Mouse (Mus musculus) adipocyte (in vitro differentiated cells): ENCODE data around the gene Krtap3-1.
A peak's percentile ranks its signal among the peaks of the same experiment; 100 is the strongest.
"Not testable (repeated sequence)": the region's sequence is repeated elsewhere in the genome, so short reads cannot be mapped to it uniquely, and the experiment has no call there.

Source experiments
- DNase-seq: peaks from one replicate; pipeline ENCODE4 v3.0.0-alpha.2; 2016; ENCODE audit warnings: low spot score

The Krtap3-1 gene

DNA sequence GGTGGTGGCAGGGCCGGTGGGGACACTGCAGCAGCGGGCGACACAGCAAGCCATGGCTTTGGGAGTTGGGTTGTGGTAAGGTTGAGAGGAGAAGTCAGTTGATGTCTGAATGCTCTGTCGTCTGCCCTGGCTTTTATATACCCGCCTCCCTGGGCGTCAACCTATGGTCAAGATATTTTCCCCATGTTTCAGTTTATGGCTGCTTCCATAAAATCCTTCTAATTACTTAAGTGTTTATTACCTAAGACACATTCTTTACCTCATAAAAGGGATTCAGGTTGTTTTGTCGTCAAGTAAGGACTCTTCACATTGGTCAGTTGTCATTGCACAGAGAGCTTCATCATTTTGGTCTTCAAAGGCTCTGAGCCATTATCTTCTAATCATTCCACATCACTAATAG is at the start of gene Krtap3-1:
Gene Krtap3-1, minus strand, starts transcription at position 101 of the 400 bp plus-strand sequence.
- no peak for DNase-seq

DNA sequence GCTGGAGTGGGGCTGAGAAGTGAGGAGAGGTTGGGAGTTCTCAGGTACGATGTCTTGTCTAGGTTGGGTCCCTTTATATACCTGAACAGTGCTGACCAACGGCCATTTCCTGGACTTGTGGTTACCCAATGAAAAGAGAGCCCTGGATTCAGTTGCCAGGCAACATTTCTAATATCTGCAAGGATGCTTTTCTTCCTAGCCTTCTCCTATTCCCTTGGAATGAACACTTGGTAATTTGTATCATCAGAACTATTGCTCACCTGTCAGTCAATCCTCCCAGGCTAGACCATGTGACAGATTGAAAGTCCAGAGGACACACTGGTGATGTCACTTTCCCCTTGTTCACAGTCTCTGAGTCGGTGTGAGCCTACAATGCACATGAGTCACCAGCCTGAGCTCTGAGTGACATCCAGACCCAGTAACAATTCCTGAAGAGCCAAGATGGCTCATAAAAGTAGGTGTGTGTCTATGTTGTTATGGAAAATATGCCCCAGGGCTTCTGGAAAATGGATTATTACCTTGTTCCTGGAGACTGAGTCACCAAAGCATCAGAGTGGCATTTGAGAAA is 48.5 kb upstream of the Krtap3-1 start, which contains the start of gene Krtap2-4:
Gene Krtap2-4, minus strand, starts transcription at position 51 of the 568 bp plus-strand sequence.
- no peak for DNase-seq

DNA sequence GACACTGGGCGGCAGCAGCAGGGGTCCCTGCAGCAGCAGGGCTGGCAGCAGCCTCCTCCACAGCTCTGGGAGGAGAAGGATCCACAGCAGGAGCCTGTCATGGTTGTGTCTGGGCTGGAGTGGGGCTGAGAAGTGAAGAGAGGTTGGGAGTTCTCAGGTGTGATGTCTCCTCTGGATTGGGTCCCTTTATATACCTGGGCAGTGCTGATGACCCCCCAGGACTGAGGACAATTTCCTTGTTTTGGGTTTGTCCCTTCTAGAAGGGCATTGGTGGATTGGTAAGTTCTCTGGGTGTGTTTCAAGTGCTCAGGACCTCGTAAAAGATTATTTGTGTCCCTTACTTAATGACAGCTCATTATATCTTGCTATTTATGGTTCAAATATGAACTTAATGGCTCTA is 43.7 kb upstream of the Krtap3-1 start, which contains the start of gene Gm11937:
Gene Gm11937, minus strand, starts transcription at position 101 of the 400 bp plus-strand sequence.
- not testable (repeated sequence) for DNase-seq

DNA sequence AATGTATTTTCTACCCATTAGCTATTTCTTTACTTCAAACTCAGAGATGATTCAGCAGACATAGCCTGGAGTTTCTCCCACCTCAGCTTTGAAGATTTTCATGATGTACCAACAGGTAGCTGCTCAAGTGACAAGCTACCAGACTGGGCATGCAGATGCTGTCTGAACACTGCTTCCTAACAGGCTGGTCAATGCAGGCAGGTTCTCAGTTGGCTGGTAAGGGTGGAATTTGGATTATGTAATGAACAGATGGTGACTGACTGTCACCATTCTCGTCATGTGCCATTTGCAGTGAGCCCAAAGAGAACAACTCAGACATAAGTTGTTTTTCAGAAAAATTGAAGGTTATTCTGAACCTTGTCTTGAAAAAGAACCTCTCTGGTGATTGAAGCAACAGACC is 42.7 kb upstream of the Krtap3-1 start:
- no peak for DNase-seq

DNA sequence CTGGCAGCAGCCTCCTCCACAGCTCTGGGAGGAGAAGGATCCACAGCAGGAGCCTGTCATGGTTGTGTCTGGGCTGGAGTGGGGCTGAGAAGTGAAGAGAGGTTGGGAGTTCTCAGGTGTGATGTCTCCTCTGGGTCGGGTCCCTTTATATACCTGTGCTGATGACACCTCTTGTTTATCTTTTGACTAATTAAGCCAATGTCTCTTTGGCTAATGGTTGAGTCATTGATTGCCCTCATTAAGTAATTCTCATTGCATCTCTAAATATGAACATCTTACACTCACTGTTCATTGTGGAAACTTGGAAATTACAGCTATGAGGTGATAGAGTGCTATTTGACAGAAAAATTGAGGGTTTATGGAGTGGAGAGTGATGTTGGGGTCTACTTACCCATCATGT is 36.8 kb upstream of the Krtap3-1 start, which contains the start of gene Gm11938:
Gene Gm11938, minus strand, starts transcription at position 101 of the 400 bp plus-strand sequence.
- not testable (repeated sequence) for DNase-seq

DNA sequence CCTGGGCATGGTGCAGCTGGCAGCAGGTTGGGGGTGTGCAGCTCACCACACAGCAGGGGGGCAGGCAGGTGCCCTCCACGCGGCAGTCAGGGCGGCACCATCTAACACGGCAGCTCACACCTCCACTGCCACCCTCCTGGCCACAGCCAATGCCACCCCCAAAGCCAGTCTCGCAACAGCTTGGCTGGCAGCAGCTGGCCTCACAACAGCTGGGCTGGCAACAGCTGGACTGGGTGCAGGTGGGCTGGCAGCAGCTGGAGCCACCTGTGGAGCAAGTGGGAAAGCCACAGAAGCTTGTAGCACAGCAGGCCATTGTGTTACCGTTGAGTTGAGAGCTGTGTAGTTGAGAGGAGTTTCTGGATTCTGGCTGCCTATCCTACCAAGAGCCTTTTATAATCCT is 31.3 kb upstream of the Krtap3-1 start, which contains the start of gene Krtap9-3:
Gene Krtap9-3, minus strand, starts transcription at position 364 of the 400 bp plus-strand sequence.
- not testable (repeated sequence) for DNase-seq

DNA sequence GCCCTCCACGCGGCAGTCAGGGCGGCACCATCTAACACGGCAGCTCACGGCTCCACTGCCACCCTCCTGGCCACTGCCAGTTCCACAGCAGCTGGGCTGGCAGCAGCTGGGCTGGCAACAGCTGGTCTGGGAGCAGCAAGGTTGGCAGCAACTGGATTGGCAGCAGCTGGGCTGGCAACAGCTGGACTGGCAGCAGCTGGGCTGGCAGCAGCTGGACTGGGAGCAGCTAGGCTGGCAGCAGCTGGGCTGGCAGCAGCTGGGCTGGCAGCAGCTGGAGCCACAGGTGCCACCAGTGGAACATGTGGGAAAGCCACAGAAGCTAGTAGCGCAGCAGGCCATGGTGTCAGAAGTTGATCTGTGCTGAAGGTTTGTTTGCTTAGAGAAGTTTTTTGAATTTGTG is 24.6 kb upstream of the Krtap3-1 start, which contains the start of gene Krtap1-3:
Gene Krtap1-3, minus strand, starts transcription at position 359 of the 400 bp plus-strand sequence.
- peak; percentile 10 for DNase-seq

DNA sequence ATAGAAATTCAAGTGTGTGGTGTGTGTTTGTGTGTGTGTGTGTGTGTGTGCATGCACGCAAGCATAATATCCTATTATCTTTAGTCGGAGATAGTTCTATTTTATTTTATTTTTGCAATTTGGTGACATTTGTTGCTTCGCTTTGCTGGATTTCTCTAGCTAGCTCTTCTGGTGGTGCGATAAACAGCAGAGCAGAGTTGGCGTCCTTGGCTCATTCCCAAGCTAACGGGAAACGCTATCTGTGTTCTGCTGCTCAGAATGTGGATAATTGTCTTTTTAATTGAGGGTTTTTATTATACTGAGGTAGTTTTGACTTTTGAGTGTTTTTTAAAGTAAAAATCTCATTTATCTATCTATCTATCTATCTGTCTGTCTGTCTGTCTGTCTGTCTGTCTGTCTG is 18.7 kb upstream of the Krtap3-1 start:
- DNase-seq = no peak

DNA sequence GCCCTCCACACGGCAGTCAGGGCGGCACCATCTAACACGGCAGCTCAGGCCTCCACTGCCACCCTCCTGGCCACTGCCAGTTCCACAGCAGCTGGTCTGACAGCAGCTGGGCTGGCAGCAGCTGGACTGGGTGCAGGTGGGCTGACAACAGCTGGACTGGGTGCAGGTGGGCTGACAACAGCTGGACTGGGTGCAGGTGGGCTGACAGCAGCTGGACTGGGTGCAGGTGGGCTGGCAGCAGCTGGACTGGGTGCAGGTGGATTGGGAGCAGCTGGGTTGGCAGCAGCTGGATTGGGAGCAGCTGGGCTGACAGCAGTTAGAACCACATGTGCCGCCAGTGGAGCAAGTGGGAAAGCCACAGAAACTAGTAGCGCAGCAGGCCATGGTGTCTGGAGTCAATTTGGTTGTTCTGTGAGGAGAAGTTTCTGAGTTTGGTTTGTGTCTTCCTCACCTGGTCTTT is 16.8 kb upstream of the Krtap3-1 start, which contains the start of gene Krtap1-4:
Gene Krtap1-4, minus strand, starts transcription at position 410 of the 460 bp plus-strand sequence.
- DNase-seq = no peak

DNA sequence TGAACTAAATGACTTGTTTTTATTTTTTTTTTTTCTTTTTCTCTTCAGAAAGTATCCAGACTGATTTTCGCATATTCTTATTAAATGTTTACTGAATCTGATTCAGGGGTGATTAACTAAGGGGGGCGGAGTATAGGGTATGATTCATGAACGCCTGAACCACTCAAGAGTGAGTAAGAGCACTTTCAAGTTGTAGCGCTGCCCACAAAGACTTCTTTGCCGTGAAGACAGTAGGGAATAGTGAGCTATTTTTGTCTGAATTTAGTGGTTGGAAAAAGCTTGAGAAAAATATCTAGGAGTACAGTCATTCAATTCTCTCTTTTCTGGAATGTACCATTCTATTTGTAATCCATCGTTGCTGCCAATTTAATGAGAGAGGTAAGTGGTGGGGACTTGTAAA is 15.1 kb upstream of the Krtap3-1 start:
- DNase-seq = no peak

DNA sequence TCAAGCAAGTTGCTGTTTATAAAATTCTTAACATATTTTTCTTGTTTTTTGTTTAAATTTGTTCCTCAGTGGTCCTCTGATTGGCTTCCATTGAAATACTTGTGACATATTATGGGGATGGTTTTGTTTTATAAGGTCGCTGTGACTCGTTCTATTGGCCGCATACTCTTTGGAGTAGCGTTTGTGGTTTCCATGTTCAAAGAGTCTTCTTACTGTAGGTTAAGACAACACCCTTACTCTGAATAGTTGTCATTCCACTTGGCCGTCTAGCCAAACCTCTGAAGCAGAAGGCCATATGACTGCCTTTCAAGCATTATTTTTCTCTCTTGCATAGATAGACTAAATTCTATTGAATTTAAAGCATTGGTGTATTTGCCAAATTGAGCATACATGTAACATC is 14.6 kb upstream of the Krtap3-1 start:
- no peak for DNase-seq

DNA sequence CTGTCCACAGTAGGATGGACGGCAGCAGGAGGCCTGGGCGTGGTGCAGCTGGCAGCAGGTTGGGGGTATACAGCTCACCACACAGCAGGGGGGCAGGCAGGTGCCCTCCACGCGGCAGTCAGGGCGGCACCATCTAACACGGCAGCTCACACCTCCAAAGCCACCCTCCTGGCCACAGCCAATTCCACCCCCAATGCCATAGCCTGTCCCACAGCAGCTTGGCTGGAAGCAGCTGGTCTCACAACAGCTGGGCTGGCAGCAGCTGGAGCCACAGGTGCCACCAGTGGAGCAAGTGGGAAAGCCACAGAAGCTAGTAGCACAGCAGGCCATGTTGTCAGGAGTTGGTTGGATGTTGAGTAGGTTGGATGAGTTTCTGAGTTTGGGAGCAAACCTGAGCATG is 14.2 kb upstream of the Krtap3-1 start, which contains the start of gene Krtap1-5:
Gene Krtap1-5, minus strand, starts transcription at position 381 of the 400 bp plus-strand sequence.
- DNase-seq = no peak

DNA sequence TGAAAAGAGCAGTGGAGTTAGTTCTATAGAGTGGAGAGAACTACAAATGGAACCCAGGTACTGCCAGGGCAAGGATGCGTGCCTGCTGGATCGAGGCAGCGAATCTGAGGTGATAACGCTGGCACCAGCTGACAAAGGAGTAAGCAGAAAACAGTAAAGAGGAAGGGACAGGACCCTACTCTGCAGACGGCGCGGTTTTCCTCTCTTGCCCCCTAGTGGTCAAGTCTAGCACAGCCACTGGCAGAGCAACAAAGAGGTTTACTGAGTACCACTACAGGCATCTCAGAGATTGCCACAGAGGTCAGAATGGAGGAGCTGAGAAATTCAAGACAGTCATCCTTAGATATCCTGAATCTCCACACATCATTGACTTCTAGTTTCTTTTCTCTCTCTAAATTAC is 7.7 kb upstream of the Krtap3-1 start:
- DNase-seq = peak; percentile 40

DNA sequence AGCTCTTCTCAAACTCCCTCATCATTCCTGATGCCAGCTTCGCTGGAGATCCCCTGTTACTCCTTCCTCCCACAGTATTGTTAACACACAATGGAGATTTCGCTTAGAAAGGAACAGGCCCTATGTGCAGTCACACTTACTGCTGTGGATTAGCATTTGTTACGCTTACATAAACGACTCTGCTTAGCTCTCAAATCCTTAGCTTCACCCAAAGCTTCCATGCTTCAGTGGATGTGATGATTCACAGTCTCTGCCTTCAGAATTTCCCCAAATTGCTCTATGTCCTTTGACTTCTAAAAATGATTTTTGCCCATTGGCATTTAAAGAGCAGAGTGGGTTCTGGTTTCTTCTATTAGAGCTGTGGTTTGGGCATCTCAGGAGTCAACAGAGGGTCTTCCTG is 6.7 kb upstream of the Krtap3-1 start:
- no peak for DNase-seq

DNA sequence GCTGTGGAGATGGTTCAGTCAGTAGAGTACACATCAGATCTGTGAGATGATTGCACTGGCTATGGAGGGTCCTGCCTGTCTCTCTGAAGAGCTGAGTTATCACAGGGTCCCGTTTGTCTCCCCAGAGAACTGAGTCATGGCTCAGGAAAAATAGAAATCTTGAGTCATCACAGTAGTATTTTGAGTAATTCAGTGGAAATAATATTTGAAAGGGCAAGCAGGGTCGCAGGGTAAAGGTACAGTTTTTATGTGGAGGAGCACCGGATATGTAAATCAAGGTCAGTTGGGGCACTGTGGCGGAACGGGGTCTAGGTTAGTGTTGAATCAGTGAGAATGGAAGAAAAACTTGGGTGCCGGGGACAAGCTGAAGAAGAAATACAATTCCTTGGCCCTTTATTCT is 3.9 kb downstream of the Krtap3-1 start:
- DNase-seq = no peak

DNA sequence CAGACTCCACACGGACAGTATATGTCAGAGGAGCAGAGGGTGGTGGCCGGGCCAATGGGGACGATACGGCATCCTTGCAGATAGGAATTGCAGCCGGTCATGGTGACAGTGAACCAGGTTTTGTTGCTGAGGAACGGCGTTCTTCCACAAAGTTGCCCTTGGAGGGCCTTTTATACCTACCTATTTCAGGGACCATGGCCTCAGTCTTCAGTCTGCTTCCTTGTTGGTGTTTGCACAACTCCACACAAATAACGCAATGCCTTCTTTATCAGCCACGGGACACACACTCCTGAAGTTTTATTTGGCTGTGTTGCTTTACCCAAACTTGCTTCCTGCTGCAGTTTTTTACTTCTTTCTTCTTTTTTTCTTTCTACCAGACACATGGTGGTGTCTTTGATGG is 7.1 kb downstream of the Krtap3-1 start, which contains the start of gene Gm11939:
Gene Gm11939, minus strand, starts transcription at position 101 of the 400 bp plus-strand sequence.
- DNase-seq = no peak

DNA sequence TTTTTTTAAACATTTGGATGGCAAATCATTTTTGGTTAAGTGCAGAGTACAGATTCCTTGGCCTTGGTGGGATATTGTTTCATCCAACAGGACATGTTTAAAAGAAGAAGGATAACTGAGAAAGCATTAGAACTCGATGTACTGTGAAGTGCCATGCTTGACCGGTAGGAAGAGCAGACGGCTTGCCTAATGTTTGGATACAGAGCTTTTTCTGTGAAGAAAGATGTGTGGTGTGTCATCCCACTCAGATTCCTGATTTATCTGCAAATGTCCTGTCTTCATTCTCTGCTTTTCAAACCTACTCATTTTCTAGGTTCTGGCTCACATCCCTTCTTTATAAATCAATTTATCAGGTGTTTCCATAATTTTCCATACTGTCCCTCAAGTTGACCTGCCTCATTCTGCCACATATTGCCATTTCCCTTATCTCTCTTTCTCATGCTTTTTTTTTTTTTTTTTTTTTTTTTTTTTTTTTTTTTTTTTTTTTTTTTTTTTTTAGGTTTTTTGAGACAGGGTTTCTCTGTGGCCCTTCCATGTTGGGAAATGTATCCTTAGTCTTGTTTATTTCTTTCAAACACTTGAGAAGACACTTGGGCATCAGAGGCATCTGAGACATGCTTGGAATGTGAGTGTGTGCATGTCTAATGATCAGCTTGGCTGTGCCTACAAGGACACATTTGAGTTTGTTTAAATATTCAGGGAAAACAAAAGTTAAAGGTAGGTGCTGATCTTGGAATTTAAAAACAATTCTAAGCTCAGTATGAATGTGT is 8.3 kb downstream of the Krtap3-1 start:
- DNase-seq = no peak

DNA sequence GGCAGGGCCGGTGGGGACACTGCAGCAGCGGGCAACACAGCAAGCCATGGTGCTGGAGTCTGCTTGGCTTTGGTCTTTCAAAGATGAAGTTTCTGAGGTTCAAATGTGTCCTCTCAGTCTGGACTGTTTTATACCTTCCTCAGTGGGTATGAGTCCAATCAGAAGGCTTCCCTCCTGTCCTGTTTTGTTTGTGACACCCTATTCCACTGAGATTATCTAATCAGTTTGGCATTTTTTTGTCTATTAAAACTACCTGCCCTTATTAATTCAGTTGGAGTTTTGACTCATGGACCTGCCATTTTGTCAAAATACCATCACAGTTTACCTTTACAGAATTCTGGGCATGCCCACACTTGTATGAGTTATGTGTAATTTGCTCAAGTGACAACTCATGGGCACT is 9.7 kb downstream of the Krtap3-1 start, which contains the start of gene Krtap3-2:
Gene Krtap3-2, minus strand, starts transcription at position 101 of the 400 bp plus-strand sequence.
- no peak for DNase-seq

DNA sequence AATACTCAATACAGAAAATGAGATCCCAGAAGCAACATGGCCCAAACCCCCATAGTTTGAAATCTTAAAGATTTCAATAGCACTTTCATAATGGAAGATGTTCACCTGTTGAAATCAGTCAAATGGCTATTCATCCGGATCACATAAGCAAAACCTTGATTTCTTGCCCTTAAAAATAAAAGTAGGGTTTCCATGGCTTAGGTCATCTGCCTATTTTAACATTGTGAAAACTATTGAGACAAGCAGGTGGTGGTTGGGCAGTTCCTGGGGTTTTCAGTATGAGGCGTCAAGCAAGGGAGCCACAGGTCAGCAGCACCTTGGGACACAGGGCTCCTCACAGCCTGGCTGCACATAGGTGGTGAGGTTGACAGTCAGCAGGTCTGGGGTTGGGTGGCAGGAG is 10.2 kb downstream of the Krtap3-1 start:
- DNase-seq = no peak

DNA sequence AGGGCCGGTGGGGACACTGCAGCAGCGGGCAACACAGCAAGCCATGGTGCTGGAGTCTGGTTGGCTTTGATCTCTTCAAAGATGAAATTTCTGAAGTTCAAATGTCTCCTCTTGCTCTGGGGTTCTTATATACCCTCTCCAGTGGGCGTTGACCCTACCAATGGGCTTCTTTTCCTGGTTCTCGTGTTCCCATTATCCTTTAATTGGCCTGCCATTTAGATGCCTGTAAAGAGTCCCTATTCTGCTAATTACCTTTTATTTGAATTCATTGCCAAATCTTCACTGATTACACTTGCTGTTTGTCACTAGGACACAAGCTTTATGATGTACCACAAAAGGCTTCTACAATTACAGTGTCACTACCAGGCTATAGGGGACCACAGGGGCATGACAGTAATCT is 15.7 kb downstream of the Krtap3-1 start, which contains the start of gene Krtap3-3:
Gene Krtap3-3, minus strand, starts transcription at position 101 of the 400 bp plus-strand sequence.
- DNase-seq = no peak

DNA sequence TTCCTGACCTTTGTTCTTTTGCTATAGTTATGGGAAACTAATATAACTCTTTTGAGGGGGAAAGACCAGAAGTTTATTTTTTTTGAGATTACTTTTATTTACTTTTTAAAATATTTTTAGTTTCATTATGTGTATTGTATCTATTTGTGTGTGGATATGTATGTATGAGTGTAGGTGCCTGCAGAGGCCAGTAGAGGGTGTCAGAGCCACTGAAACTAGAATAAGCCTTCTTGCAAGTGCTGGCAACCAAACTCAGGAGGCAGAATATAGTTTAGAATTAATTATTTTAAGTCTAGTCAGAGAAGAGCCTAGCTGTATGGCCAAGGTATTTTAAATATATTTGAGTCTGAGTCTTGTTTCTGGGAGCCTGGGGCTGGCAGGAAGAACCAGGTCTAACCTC is 18.5 kb downstream of the Krtap3-1 start:
- DNase-seq = no peak

DNA sequence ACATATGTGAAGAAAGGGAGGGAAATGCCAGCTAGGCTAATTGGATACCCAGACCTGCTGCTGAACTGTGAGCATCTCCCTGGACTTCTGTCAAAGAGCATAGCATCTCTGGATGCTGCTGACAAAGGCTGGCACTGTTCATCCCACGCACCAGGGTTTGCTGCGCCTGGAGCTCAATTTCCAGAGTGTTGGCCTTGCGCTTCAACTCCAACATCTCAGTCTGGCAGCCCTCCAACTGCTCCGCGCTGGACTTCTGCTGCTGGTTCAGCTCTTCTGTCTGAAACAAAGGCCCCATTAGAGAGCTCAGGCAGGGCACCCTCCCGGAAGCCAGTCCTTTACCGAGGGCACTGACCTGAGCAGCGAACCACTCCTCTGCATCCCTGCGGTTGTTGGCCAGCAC is 26.7 kb downstream of the Krtap3-1 start:
- DNase-seq = no peak
